Mouse (Mus musculus): ENCODE measurements around the gene Macrod2. TPM values are rescaled to one million over a fixed set of nuclear protein-coding genes. Genes with fewer than 3 reads are reported as not detected.

Gene Macrod2
- polyA plus RNA-seq, 1 experiment: 16.3 TPM

DNA sequence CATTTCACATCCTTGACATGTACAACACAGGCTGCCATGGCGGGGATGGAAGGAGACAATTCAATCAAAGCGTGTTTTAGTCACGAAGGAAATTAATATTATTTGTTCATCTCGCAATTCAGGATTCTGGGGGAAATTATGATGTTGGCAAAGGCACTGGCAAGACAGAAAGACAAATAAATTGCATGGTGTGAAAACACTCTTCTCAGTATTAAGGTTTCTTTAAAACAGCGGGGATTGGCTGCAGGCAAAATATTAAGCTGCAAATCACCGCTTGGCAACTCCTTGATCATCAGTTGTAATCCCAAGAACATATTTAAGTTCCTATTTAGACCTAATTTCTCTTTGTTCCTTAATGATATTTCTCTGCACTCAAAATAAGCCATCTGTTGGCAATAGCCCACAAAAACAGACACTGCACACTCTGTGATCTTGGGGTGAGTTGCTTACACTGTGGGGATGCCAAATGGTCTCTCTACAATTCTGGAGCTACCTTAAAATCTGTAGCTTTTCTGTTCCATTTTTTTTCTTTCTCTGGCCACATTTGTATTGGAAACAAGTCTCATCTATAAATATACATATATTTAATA is 1466.7 kb downstream of the Macrod2 start:
- TF ChIP-seq CTCF (IDR thresholded peaks at IDR 0.05; ENCODE audit: control insufficient read depth, insufficient read depth, insufficient replicate concordance, low read depth, low read length): no peak
- no peak for TF ChIP-seq POLR2A (IDR thresholded peaks at IDR 0.05; ENCODE audit: control insufficient read depth, low read depth, low read length)
- Histone ChIP-seq H3K4me3 (ENCODE audit: control insufficient read depth, low read depth, low read length) (no peak overlapping the region), H3K36me3 (ENCODE audit: control insufficient read depth, insufficient read depth, low read length) (no peaks in the 10 kb centered on the region), H3K4me1 (ENCODE audit: control insufficient read depth, insufficient read depth, low read length) (no peaks in the 10 kb centered on the region), H3K27me3 (ENCODE audit: control insufficient read depth, insufficient read depth, low read length) (no peaks in the 10 kb centered on the region), H3K27ac (ENCODE audit: control insufficient read depth, insufficient read depth, low read depth, low read length) (no peak overlapping the region)

DNA sequence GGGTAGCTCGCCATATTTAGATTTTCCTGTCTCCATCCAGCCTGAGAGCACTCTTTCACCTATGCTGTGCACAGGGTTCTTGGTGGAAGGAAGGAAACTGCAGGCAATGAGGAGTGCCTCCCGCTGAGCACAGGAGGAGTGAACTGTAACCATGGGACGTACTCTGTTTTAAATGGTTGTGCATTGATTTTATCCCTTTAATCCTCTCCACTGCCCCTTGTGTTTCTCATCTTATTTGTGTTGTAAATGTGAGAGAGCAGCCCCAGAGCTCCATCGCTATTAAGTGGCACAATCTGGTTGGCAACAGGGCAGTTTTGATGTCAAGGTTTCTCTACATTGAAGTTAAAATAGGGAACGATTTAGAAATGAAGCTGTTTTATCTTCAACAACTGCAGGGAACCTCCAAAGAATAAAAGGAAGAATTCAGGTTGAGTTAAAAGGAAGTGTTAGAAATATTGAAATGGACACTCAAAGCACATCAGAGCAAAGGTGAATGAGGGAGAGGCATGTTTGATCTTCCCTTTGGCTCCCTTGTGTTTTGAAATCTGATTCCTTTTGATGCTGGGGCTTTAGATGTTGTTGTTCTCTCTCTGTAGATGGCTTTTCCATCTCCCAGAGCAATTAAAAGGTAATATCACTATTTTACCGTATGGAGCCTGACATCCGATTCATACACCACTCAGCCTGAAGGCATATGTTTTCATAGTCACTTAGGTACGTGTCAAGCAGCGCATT is 1467.6 kb downstream of the Macrod2 start:
- H3K27me3 ChIP-seq (ENCODE audit: control insufficient read depth, insufficient read depth, low read length): no peaks in the 10 kb centered on the region
- no peak overlapping the region for H3K4me3 ChIP-seq (ENCODE audit: control insufficient read depth, low read depth, low read length)
- TF ChIP-seq POLR2A (IDR thresholded peaks at IDR 0.05; ENCODE audit: control insufficient read depth, low read depth, low read length): no peak
- TF ChIP-seq CTCF (IDR thresholded peaks at IDR 0.05; ENCODE audit: control insufficient read depth, insufficient read depth, insufficient replicate concordance, low read depth, low read length): no peak
- H3K36me3 ChIP-seq (ENCODE audit: control insufficient read depth, insufficient read depth, low read length): no peaks in the 10 kb centered on the region
- no peaks in the 10 kb centered on the region for H3K4me1 ChIP-seq (ENCODE audit: control insufficient read depth, insufficient read depth, low read length)
- no peak overlapping the region for H3K27ac ChIP-seq (ENCODE audit: control insufficient read depth, insufficient read depth, low read depth, low read length)

GRCm38 (mm10) chr2:141863628-141864165 is 1468.6 kb downstream of the Macrod2 start:
- Histone ChIP-seq H3K4me3 (ENCODE audit: control insufficient read depth, low read depth, low read length) (no peak overlapping the region), H3K27ac (ENCODE audit: control insufficient read depth, insufficient read depth, low read depth, low read length) (no peak overlapping the region), H3K27me3 (ENCODE audit: control insufficient read depth, insufficient read depth, low read length) (no peaks in the 10 kb centered on the region), H3K4me1 (ENCODE audit: control insufficient read depth, insufficient read depth, low read length) (no peaks in the 10 kb centered on the region), H3K36me3 (ENCODE audit: control insufficient read depth, insufficient read depth, low read length) (no peaks in the 10 kb centered on the region)
- TF ChIP-seq CTCF (IDR thresholded peaks at IDR 0.05; ENCODE audit: control insufficient read depth, insufficient read depth, insufficient replicate concordance, low read depth, low read length): no peak
- TF ChIP-seq POLR2A (IDR thresholded peaks at IDR 0.05; ENCODE audit: control insufficient read depth, low read depth, low read length): no peak

GRCm38 (mm10) chr2:141870930-141871329 is 1475.8 kb downstream of the Macrod2 start:
- Histone ChIP-seq H3K4me1 (ENCODE audit: control insufficient read depth, insufficient read depth, low read length) (no peaks in the 10 kb centered on the region), H3K36me3 (ENCODE audit: control insufficient read depth, insufficient read depth, low read length) (no peaks in the 10 kb centered on the region), H3K4me3 (ENCODE audit: control insufficient read depth, low read depth, low read length) (no peak overlapping the region), H3K27me3 (ENCODE audit: control insufficient read depth, insufficient read depth, low read length) (no peaks in the 10 kb centered on the region), H3K27ac (ENCODE audit: control insufficient read depth, insufficient read depth, low read depth, low read length) (no peak overlapping the region)
- TF ChIP-seq POLR2A (IDR thresholded peaks at IDR 0.05; ENCODE audit: control insufficient read depth, low read depth, low read length): no peak
- TF ChIP-seq CTCF (IDR thresholded peaks at IDR 0.05; ENCODE audit: control insufficient read depth, insufficient read depth, insufficient replicate concordance, low read depth, low read length): no peak

DNA sequence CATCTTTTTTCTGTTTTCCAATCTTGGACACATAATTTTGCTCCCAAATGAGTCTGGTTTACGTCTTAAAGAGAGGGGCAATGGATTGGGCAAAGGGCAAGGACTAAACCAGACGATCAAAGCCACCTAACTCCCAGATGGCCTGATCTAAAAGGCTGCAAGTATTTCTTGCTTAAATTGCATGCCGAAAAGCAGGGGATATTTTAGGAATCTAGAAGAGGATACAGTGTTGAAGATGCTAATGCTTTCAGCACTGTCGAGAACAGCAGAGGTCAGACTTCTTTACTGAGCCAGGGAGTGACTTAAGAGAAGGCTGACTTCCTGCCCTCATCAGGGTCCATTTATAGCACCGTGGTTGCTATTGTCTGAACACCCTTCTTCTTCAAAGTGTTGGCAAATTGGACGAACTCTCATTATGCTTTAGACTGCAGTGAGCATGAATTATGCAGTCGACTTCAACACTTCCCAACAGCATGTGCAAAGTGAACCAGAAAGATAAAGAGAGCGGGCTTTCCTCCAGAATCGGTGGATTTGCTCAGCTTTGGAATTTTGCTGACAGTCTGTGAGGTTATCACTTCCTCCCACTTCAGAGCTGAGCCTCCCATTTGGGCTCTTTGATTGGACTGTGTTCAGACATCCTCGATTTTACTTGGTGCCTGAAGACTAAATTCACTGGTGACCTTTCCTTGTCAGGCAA is 1481.2 kb downstream of the Macrod2 start:
- Histone ChIP-seq H3K27me3 (ENCODE audit: control insufficient read depth, insufficient read depth, low read length) (no peaks in the 10 kb centered on the region), H3K4me1 (ENCODE audit: control insufficient read depth, insufficient read depth, low read length) (no peaks in the 10 kb centered on the region), H3K36me3 (ENCODE audit: control insufficient read depth, insufficient read depth, low read length) (no peaks in the 10 kb centered on the region), H3K4me3 (ENCODE audit: control insufficient read depth, low read depth, low read length) (no peak overlapping the region), H3K27ac (ENCODE audit: control insufficient read depth, insufficient read depth, low read depth, low read length) (no peak overlapping the region)
- TF ChIP-seq POLR2A (IDR thresholded peaks at IDR 0.05; ENCODE audit: control insufficient read depth, low read depth, low read length): no peak
- TF ChIP-seq CTCF (IDR thresholded peaks at IDR 0.05; ENCODE audit: control insufficient read depth, insufficient read depth, insufficient replicate concordance, low read depth, low read length): no peak

DNA sequence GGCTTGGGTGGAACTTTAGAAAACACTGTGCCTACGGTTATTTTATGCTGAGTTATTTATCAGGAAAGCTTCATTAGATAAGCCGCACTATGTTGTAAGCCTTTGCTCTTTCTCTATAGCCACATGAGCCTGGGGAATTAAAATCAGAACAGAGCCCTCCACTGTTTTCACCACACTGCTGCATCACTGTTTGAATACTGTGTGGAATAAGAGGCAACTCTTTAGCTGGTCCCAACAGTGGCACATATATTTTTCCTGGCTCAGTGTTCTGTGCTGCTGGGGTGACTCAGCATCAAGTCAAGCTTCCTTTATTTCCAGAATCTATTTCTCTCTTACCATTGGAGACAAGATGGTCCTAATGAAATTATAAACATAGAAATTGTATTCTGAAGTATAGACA is 1481.8 kb downstream of the Macrod2 start:
- no peaks in the 10 kb centered on the region for H3K27me3 ChIP-seq (ENCODE audit: control insufficient read depth, insufficient read depth, low read length)
- H3K4me3 ChIP-seq (ENCODE audit: control insufficient read depth, low read depth, low read length): no peak overlapping the region
- H3K4me1 ChIP-seq (ENCODE audit: control insufficient read depth, insufficient read depth, low read length): no peaks in the 10 kb centered on the region
- H3K27ac ChIP-seq (ENCODE audit: control insufficient read depth, insufficient read depth, low read depth, low read length): no peak overlapping the region
- no peak for TF ChIP-seq POLR2A (IDR thresholded peaks at IDR 0.05; ENCODE audit: control insufficient read depth, low read depth, low read length)
- no peak for TF ChIP-seq CTCF (IDR thresholded peaks at IDR 0.05; ENCODE audit: control insufficient read depth, insufficient read depth, insufficient replicate concordance, low read depth, low read length)
- H3K36me3 ChIP-seq (ENCODE audit: control insufficient read depth, insufficient read depth, low read length): no peaks in the 10 kb centered on the region

- no peaks in the 10 kb centered on the region for H3K36me3 ChIP-seq (ENCODE audit: control insufficient read depth, insufficient read depth, low read length)
- no peaks in the 10 kb centered on the region for H3K27me3 ChIP-seq (ENCODE audit: control insufficient read depth, insufficient read depth, low read length)
- no peak overlapping the region for H3K4me3 ChIP-seq (ENCODE audit: control insufficient read depth, low read depth, low read length)
- H3K4me1 ChIP-seq (ENCODE audit: control insufficient read depth, insufficient read depth, low read length): no peaks in the 10 kb centered on the region
- no peak for TF ChIP-seq POLR2A (IDR thresholded peaks at IDR 0.05; ENCODE audit: control insufficient read depth, low read depth, low read length)
- no peak for TF ChIP-seq CTCF (IDR thresholded peaks at IDR 0.05; ENCODE audit: control insufficient read depth, insufficient read depth, insufficient replicate concordance, low read depth, low read length)
- no peak overlapping the region for H3K27ac ChIP-seq (ENCODE audit: control insufficient read depth, insufficient read depth, low read depth, low read length)
These were observed 1483.4 kb downstream of the Macrod2 start for GRCm38 (mm10) chr2:141878473-141878872.

Measured in testis, adult 2 months (tissue).